Mouse (Mus musculus) kidney, embryonic 16.5 days (tissue): ENCODE measurements at regions not wholly inside any gene's neighbourhood (a gene's known extent, or its start where the extent isn't known, plus 50 kb on each side); places are given as distances from the start of the nearest gene placed in this dataset.
A peak's percentile ranks its signal among the peaks of the same experiment; 100 is the strongest.
"Not testable (repeated sequence)": the region's sequence is repeated elsewhere in the genome, so short reads cannot be mapped to it uniquely, and the experiment has no call there.

ENCODE experiments used
- ATAC-seq: fragments of 200-750 bp; cut with Nextera tagmentation; 2 replicates; pipeline ENCODE4 v1.8.0; 2017; ENCODE audit warnings: moderate TSS enrichment; ENCODE audit not compliant: low FRiP score, low TSS enrichment
- H3K27ac ChIP-seq: fragments of 300-500 bp; sonication (generic); 2 replicates; pipeline ENCODE4 v1.5.1; 2014; ENCODE audit warnings: low read length
- H3K27me3 ChIP-seq: fragments of 300-500 bp; sonication (generic); 2 replicates; pipeline ENCODE4 v1.6.1; 2014; ENCODE audit warnings: low read length, control low read depth, mixed read lengths; ENCODE audit not compliant: insufficient read depth
- H3K36me3 ChIP-seq: fragments of 300-500 bp; sonication (generic); 2 replicates; pipeline ENCODE4 v1.6.1; 2014; ENCODE audit warnings: low read length, control low read depth, mixed read lengths; ENCODE audit not compliant: insufficient read depth
- H3K4me1 ChIP-seq: fragments of 300-500 bp; sonication (generic); 2 replicates; pipeline ENCODE4 v1.6.1; 2014; ENCODE audit warnings: low read length, control low read depth, mixed read lengths; ENCODE audit not compliant: insufficient read depth
- H3K4me2 ChIP-seq: fragments of 300-500 bp; sonication (generic); replicated peaks from 2 replicates; pipeline ENCODE4 v1.6.1; 2014; ENCODE audit warnings: low read depth, low read length
- H3K4me3 ChIP-seq: fragments of 300-500 bp; sonication (generic); 2 replicates; pipeline ENCODE4 v1.5.1; 2014; ENCODE audit warnings: mild to moderate bottlenecking, low read length
- H3K9ac ChIP-seq: fragments of 300-500 bp; sonication (generic); replicated peaks from 2 replicates; pipeline ENCODE4 v1.6.1; 2014; ENCODE audit warnings: low read length
- H3K9me3 ChIP-seq: fragments of 300-500 bp; sonication (generic); 2 replicates; pipeline ENCODE4 v1.6.1; 2016; ENCODE audit warnings: low read length, control low read depth
- WGBS: fragments of 180-500 bp; shearing (Covaris S2); extraction: QIAGEN DNeasy Blood & Tissue Kit; methylation state at CpG from one replicate; pipeline ENCODE4 v1.1.7; 2014; 5-methylcytosine and 5-hydroxymethylcytosine counted together

GRCm38 (mm10) chr3:49641966-49642758 lies 115.0 kb downstream of the Pcdh18 start:
- no peak overlapping the region for H3K4me3 ChIP-seq
- WGBS, result 32% methylated on average over 4 of the region's 4 CpGs
- H3K9me3 ChIP-seq, result no peaks in the 10 kb centered on the region
- H3K27me3 ChIP-seq, result no peaks in the 10 kb centered on the region
- no peak overlapping the region for H3K27ac ChIP-seq
- H3K4me2 ChIP-seq, result no peak overlapping the region
- H3K4me1 ChIP-seq, result no peaks in the 10 kb centered on the region
- no peak overlapping the region for H3K9ac ChIP-seq
- peak; percentile 94 for ATAC-seq
- no peaks in the 10 kb centered on the region for H3K36me3 ChIP-seq

GRCm38 (mm10) chr3:49641411-49641810 lies 115.7 kb downstream of the Pcdh18 start:
- no peak overlapping the region for H3K9ac ChIP-seq
- ATAC-seq, result no peak
- 85% methylated on average over 1 of the region's 1 CpGs for WGBS
- no peaks in the 10 kb centered on the region for H3K4me1 ChIP-seq
- H3K27me3 ChIP-seq, result no peaks in the 10 kb centered on the region
- H3K9me3 ChIP-seq, result no peaks in the 10 kb centered on the region
- H3K36me3 ChIP-seq, result no peaks in the 10 kb centered on the region
- H3K4me3 ChIP-seq, result no peak overlapping the region
- no peak overlapping the region for H3K27ac ChIP-seq
- no peak overlapping the region for H3K4me2 ChIP-seq

GRCm38 (mm10) chr3:49638601-49639000 lies 118.5 kb downstream of the Pcdh18 start:
- no peak overlapping the region for H3K9ac ChIP-seq
- ATAC-seq, result no peak
- H3K4me2 ChIP-seq, result no peak overlapping the region
- no peak overlapping the region for H3K27ac ChIP-seq
- no peaks in the 10 kb centered on the region for H3K27me3 ChIP-seq
- WGBS, result 86% methylated on average over 2 of the region's 2 CpGs
- H3K4me1 ChIP-seq, result no peaks in the 10 kb centered on the region
- no peaks in the 10 kb centered on the region for H3K36me3 ChIP-seq
- H3K9me3 ChIP-seq, result no peaks in the 10 kb centered on the region
- no peak overlapping the region for H3K4me3 ChIP-seq

- WGBS, result 43% methylated on average over 2 of the region's 2 CpGs
- H3K4me3 ChIP-seq, result no peak overlapping the region
- H3K4me1 ChIP-seq, result no peaks in the 10 kb centered on the region
- no peak overlapping the region for H3K27ac ChIP-seq
- H3K27me3 ChIP-seq, result no peaks in the 10 kb centered on the region
- H3K9me3 ChIP-seq, result no peaks in the 10 kb centered on the region
- ATAC-seq, result no peak
- H3K4me2 ChIP-seq, result no peak overlapping the region
- no peaks in the 10 kb centered on the region for H3K36me3 ChIP-seq
- H3K9ac ChIP-seq, result no peak overlapping the region
These were observed 120.4 kb downstream of the Pcdh18 start for GRCm38 (mm10) chr3:49636676-49637075.

DNA sequence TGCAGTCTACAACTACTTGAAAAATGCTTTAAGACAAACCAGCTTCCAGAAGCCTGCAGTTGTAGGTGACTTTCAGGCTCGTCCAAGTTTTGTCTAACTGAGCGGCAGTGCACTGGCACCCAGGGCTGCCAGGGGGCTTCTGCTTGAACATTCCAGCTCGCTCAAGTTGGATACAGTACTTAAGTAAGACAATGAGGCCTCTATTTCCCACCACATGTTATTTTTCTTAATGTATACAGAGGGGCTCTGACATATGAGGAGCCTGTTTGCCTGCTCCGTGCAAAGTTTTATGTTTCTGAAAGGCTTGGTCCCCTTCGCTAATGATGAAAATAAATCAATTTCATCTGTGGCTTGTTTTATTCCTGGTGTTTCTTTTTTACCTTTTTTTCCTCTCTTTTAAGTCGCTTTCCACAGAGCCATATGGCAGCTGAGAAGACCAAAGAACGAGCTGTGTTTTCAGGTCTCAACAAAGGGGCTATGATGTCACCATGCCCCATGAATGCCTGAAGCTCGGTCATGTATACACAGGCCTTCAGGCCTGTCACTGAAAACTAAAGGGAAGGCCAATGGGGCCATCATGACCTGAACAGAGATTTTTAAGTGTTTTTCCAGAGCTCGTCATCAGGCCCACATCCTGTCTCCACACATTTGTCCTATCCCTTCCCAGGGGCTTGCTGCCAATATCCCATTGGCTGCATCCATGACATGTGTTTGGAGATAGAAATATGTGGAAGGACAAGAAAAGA lies 164.2 kb downstream of the Pcdh18 start:
- Histone ChIP-seq H3K27me3 (no peaks in the 10 kb centered on the region), H3K27ac (no peak overlapping the region), H3K4me2 (no peak overlapping the region), H3K9me3 (no peaks in the 10 kb centered on the region), H3K4me3 (no peak overlapping the region), H3K4me1 (no peaks in the 10 kb centered on the region), H3K36me3 (no peaks in the 10 kb centered on the region), H3K9ac (no peak overlapping the region)
- 35% methylated on average over 9 of the region's 9 CpGs for WGBS
- no peak for ATAC-seq

GRCm38 (mm10) chr3:49590234-49590633 lies 166.9 kb downstream of the Pcdh18 start:
- H3K36me3 ChIP-seq, result no peaks in the 10 kb centered on the region
- H3K27me3 ChIP-seq, result no peaks in the 10 kb centered on the region
- H3K27ac ChIP-seq, result no peak overlapping the region
- ATAC-seq, result no peak
- WGBS, result 85% methylated on average over 2 of the region's 2 CpGs
- H3K4me2 ChIP-seq, result no peak overlapping the region
- H3K4me1 ChIP-seq, result no peaks in the 10 kb centered on the region
- no peak overlapping the region for H3K4me3 ChIP-seq
- H3K9me3 ChIP-seq, result no peaks in the 10 kb centered on the region
- H3K9ac ChIP-seq, result no peak overlapping the region

GRCm38 (mm10) chr3:49586531-49587168 lies 170.5 kb downstream of the Pcdh18 start:
- Histone ChIP-seq H3K27ac (no peak overlapping the region), H3K36me3 (no peaks in the 10 kb centered on the region), H3K4me1 (no peaks in the 10 kb centered on the region), H3K9ac (no peak overlapping the region), H3K9me3 (no peaks in the 10 kb centered on the region), H3K4me2 (no peak overlapping the region), H3K4me3 (no peak overlapping the region), H3K27me3 (no peaks in the 10 kb centered on the region)
- ATAC-seq, result no peak
- WGBS, result 76% methylated on average over 6 of the region's 6 CpGs

GRCm38 (mm10) chr3:49585962-49586361 lies 171.2 kb downstream of the Pcdh18 start:
- not testable (repeated sequence) for H3K27ac ChIP-seq, H3K36me3 ChIP-seq, H3K4me2 ChIP-seq, H3K4me1 ChIP-seq, H3K4me3 ChIP-seq, H3K9ac ChIP-seq, ATAC-seq, H3K9me3 ChIP-seq, H3K27me3 ChIP-seq

DNA sequence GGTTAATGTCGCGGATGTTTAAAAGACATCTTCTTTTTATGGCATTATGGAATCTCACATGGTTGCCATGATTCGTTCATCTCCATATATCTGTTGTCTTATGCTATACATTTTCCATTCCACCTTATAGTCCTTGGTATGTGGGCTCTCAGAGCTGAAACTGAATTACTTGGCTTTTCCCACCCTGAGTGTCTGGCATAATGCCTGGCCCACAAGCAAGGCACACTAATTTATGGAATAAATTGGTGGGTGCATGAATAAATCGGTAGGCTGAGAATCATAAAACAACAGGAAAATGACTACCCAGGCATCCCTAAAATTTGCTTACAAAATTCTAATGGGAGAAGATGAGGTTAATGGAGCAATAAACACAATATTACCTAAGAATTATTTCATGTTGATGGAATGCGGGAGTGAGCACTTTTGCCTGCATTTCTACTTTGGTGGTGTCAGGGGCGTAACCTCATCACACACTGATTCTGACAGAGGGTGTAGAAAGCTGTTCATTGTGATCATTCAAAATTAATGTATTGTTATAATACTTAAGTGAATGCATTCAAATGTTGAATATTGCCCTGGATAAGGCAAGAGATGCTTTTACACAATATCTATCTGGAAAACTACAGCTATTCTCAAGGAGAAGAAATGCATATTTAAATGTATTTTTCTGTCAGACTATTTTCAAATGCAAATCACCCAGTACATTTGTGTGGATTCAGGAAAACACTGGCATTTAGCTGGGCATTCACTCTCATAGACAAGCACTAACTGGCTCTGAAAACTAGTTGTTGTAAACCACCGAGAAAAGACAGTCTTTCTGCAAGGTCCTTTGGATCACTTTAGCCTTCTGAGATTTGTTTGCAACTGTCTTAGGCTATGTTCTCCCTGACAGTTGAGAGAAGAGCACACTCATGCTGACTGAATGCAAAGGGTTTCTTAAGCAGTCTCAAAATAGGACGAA lies 190.1 kb downstream of the Pcdh18 start:
- 88% methylated on average over 8 of the region's 8 CpGs for WGBS
- Histone ChIP-seq H3K4me1 (no peaks in the 10 kb centered on the region), H3K4me2 (no peak overlapping the region), H3K27ac (no peak overlapping the region), H3K36me3 (no peaks in the 10 kb centered on the region), H3K27me3 (no peaks in the 10 kb centered on the region), H3K9ac (no peak overlapping the region), H3K9me3 (no peaks in the 10 kb centered on the region), H3K4me3 (no peak overlapping the region)
- ATAC-seq, result no peak
